12 mouse cellular contexts compared by ENCODE assay signal in genomic region chr2:9872682-9873081, GRCm38 (mm10). TPM values are rescaled to one million over a fixed set of nuclear protein-coding genes. Genes with fewer than 3 reads are reported as not detected.
DNase-seq lines count a peak whose midpoint lies in the region; ATAC-seq and TF ChIP-seq lines count a peak whose summit lies in the region.
"Had no signal": no experiment of that assay in that cellular context is flagged by ENCODE, and none has a peak within 500 bp of the region (broad histone marks: within the 10 kb centered on the region; RNA-seq: fewer than 3 reads in every experiment).

No protein-coding gene starts in this region.

- H3K27me3 ChIP-seq in kidney, adult 2 months (replicated peaks; ENCODE audit: control insufficient read depth, insufficient read depth, low read length): no peaks in the 10 kb centered on the region
- H3K27me3 ChIP-seq in hindbrain, embryonic 16.5 days (replicated peaks; ENCODE audit: control insufficient read depth, insufficient read depth, low read length): peaks cover 53% of the 10 kb centered on the region
- peaks cover 83% of the 10 kb centered on the region for H3K27me3 ChIP-seq in neural tube, embryonic 13.5 days
- H3K27me3 ChIP-seq: Patski had no signal

- DNase-seq in kidney, adult 2 months: no peak
- no peak for DNase-seq in kidney, adult 11 months
- DNase-seq in embryo, embryonic 10 days (ENCODE audit: low spot score): peak; percentile 46
- DNase-seq in layer of hippocampus, postnatal 36 days: no peak
- DNase-seq in lung, postnatal 25 days (ENCODE audit: low spot score): no peak
- no peak for DNase-seq in layer of hippocampus, adult 11-12 months (ENCODE audit: low spot score)
- DNase-seq: cerebellum, postnatal 36 days; right cerebral cortex, postnatal 4 days had no signal

- no peak for TF ChIP-seq POLR2A in kidney, adult 2 months (IDR thresholded peaks at IDR 0.05; ENCODE audit: low read depth, low read length)

- no peaks in the 10 kb centered on the region for H3K36me3 ChIP-seq in kidney, adult 2 months (ENCODE audit: control insufficient read depth, insufficient read depth, low read length)
- no peaks in the 10 kb centered on the region for H3K36me3 ChIP-seq in hindbrain, embryonic 16.5 days (ENCODE audit: control insufficient read depth, insufficient read depth, low read length)
- no peaks in the 10 kb centered on the region for H3K36me3 ChIP-seq in neural tube, embryonic 13.5 days
- H3K36me3 ChIP-seq: liver, embryonic 15.5 days had no signal

- peak overlapping the region; percentile 15; the same call in 1 of the 2 replicates for H3K27ac ChIP-seq in kidney, adult 2 months (ENCODE audit: insufficient read depth, low read depth, low read length)
- H3K27ac ChIP-seq in hindbrain, embryonic 16.5 days (ENCODE audit: low read depth, low read length): no peak overlapping the region
- no peak overlapping the region for H3K27ac ChIP-seq in neural tube, embryonic 13.5 days (replicated peaks)
- H3K27ac ChIP-seq: liver, embryonic 15.5 days had no signal

- 28% methylated on average over 12 of the region's 12 CpGs for WGBS in kidney, adult 2 months
- 5% methylated on average over 12 of the region's 12 CpGs for WGBS in hindbrain, embryonic 16.5 days
- WGBS in neural tube, embryonic 13.5 days: 2% methylated on average over 12 of the region's 12 CpGs

- H3K4me1 ChIP-seq in kidney, adult 2 months (ENCODE audit: control insufficient read depth, insufficient read depth, low read length): no peaks in the 10 kb centered on the region
- H3K4me1 ChIP-seq in hindbrain, embryonic 16.5 days (ENCODE audit: control insufficient read depth, insufficient read depth, low read depth, low read length): peaks cover 3% of the 10 kb centered on the region; the same call in 1 of the 2 replicates
- peaks cover 27% of the 10 kb centered on the region for H3K4me1 ChIP-seq in neural tube, embryonic 13.5 days (replicated peaks)

- H3K4me3 ChIP-seq in kidney, adult 2 months (ENCODE audit: insufficient read depth, low read depth, low read length): peak overlapping the region; percentile 8; the same call in 1 of the 2 replicates
- H3K4me3 ChIP-seq in hindbrain, embryonic 16.5 days (ENCODE audit: low read length): peak overlapping the region; percentile 7
- peak overlapping the region; percentile 8; the same call in 1 of the 2 replicates for H3K4me3 ChIP-seq in neural tube, embryonic 13.5 days
- H3K4me3 ChIP-seq: liver, embryonic 15.5 days had no signal

- no peak for TF ChIP-seq CTCF in kidney, adult 2 months (conservative IDR thresholded peaks at IDR 0.05; ENCODE audit: insufficient read depth, insufficient read length, low read depth, low read length)

- H3K9me3 ChIP-seq in hindbrain, embryonic 16.5 days (ENCODE audit: control insufficient read depth, low read length): no peaks in the 10 kb centered on the region
- no peaks in the 10 kb centered on the region for H3K9me3 ChIP-seq in neural tube, embryonic 13.5 days
- H3K9me3 ChIP-seq: liver, embryonic 15.5 days had no signal

- ATAC-seq in hindbrain, embryonic 16.5 days: no peak
- ATAC-seq in neural tube, embryonic 13.5 days (ENCODE audit: low read depth): no peak
- ATAC-seq: Patski had no signal

- no peak overlapping the region for H3K9ac ChIP-seq in hindbrain, embryonic 16.5 days (ENCODE audit: low read depth, low read length)
- no peak overlapping the region for H3K9ac ChIP-seq in neural tube, embryonic 13.5 days
- H3K9ac ChIP-seq: liver, embryonic 15.5 days had no signal

- peak overlapping the region; percentile 24 for H3K4me2 ChIP-seq in hindbrain, embryonic 16.5 days (ENCODE audit: low read length)
- H3K4me2 ChIP-seq in neural tube, embryonic 13.5 days: peak overlapping the region; percentile 24
- H3K4me2 ChIP-seq: liver, embryonic 15.5 days had no signal

RNA-seq across cellular contexts. Expression of gene 4930412O13Rik, which starts 8.4 kb away (rescaled TPM):
- 0.39 and 1.4 TPM in 2 replicates for polyA plus RNA-seq in kidney, adult 2 months (2012; rRNA removed)
- 0.28 and 0.47 TPM in 2 replicates for polyA plus RNA-seq in hindbrain, embryonic 16.5 days (2015; fragmentation: Nextera tagmentation; extraction: Ambion mirVana)
- 0.29 TPM in 1 of 2 replicates, not detected in the other for polyA plus RNA-seq in neural tube, embryonic 13.5 days (2015; fragmentation: Nextera tagmentation; extraction: Ambion mirVana)
- not detected for total RNA-seq in layer of hippocampus, postnatal 36 days (2021)
- polyA plus RNA-seq: Patski had no signal

RNA-seq across cellular contexts. Expression of gene 9230102O04Rik, which starts 16.7 kb away (rescaled TPM):
- polyA plus RNA-seq in kidney, adult 2 months (2012; rRNA removed): 1.6 and 2.8 TPM in 2 replicates
- 0.35 and 1.1 TPM in 2 replicates for polyA plus RNA-seq in hindbrain, embryonic 16.5 days (2015; fragmentation: Nextera tagmentation; extraction: Ambion mirVana)
- polyA plus RNA-seq in neural tube, embryonic 13.5 days (2015; fragmentation: Nextera tagmentation; extraction: Ambion mirVana): 1.1 TPM in 1 of 2 replicates, not detected in the other
- total RNA-seq in layer of hippocampus, postnatal 36 days (2021): not detected
- polyA plus RNA-seq: liver, embryonic 15.5 days; Patski had no signal

RNA-seq across cellular contexts. Expression of gene Gata3, which starts 17.2 kb away (rescaled TPM):
- 14.9 and 15.4 TPM in 2 replicates for polyA plus RNA-seq in kidney, adult 2 months (2012; rRNA removed)
- polyA plus RNA-seq in hindbrain, embryonic 16.5 days (2015; fragmentation: Nextera tagmentation; extraction: Ambion mirVana): 27.2 and 33.8 TPM in 2 replicates
- 10.1 and 12.4 TPM in 2 replicates for polyA plus RNA-seq in neural tube, embryonic 13.5 days (2015; fragmentation: Nextera tagmentation; extraction: Ambion mirVana)
- total RNA-seq in layer of hippocampus, postnatal 36 days (2021): under 1 TPM in 1 of 2 experiments, not detected in 1; 0.15 TPM
